Mouse (Mus musculus): ENCODE results near the gene Hoxd13. TPM values are rescaled to one million over a fixed set of nuclear protein-coding genes. Genes with fewer than 3 reads are reported as not detected.

The Hoxd13 gene
- polyA plus RNA-seq, 1 experiment from 2014 or later, result not detected

GRCm38 (mm10) chr2:74672481-74673362 is 4.6 kb downstream of the Hoxd13 start:
- WGBS (ENCODE audit: insufficient replicate concordance), result 3% methylated on average over 38 of the region's 40 CpGs
- Histone ChIP-seq H3K4me3 (ENCODE audit: low read depth, low read length) (peak overlapping the region; percentile 42), H3K9ac (replicated peaks) (no peak overlapping the region), H3K9me3 (ENCODE audit: low read length) (no peaks in the 10 kb centered on the region), H3K27ac (ENCODE audit: low read depth) (no peak overlapping the region), H3K4me2 (ENCODE audit: low read depth, low read length) (peak overlapping the region; percentile 61), H3K36me3 (replicated peaks; ENCODE audit: insufficient read depth, low read length) (no peaks in the 10 kb centered on the region), H3K27me3 (ENCODE audit: insufficient read depth, low read length) (peaks cover 100% of the 10 kb centered on the region), H3K4me1 (ENCODE audit: insufficient read depth) (peaks cover 7% of the 10 kb centered on the region)
- peak; percentile 72 for DNase-seq
- ATAC-seq, result peak; percentile 58; the same call in 1 of the 2 replicates
- TF ChIP-seq CTCF (IDR thresholded peaks at IDR 0.05; ENCODE audit: low read depth), result peak; percentile 75
- TF ChIP-seq EP300 (IDR thresholded peaks at IDR 0.05; ENCODE audit: low read depth), result no peak

DNA sequence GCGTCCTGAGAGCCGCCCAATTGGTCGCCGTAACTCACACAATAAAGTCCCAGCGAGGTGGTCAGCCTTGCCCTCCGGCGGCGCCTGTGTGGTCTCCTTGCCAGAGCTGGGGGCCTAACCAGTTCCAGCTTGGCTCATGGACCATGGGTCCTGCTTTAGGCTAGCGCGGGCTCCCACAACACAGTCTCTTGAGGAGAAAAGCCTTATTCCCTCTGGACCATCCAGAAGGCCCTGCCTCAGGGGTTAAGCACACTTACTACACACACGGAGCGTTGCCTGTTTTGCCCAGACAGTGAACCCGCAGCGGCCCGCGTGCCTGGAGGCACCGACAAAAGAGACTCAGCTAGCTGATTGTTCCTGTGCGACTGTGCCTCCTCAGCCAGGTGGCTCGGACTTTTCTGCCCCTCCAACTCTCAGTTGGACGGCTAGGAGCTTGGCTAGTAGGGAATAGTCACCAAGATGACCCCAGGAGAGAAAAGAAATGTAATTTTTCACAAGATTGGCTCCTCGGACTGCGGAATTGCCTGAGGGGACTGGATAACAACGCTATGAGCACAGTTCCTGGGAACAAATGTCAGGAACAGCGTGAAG is 5.8 kb downstream of the Hoxd13 start:
- Histone ChIP-seq H3K4me1 (ENCODE audit: insufficient read depth) (no peaks in the 10 kb centered on the region), H3K9ac (replicated peaks) (no peak overlapping the region), H3K4me3 (ENCODE audit: low read depth, low read length) (no peak overlapping the region), H3K27me3 (ENCODE audit: insufficient read depth, low read length) (peaks cover 100% of the 10 kb centered on the region), H3K36me3 (replicated peaks; ENCODE audit: insufficient read depth, low read length) (no peaks in the 10 kb centered on the region), H3K27ac (ENCODE audit: low read depth) (no peak overlapping the region), H3K4me2 (ENCODE audit: low read depth, low read length) (no peak overlapping the region), H3K9me3 (ENCODE audit: low read length) (no peaks in the 10 kb centered on the region)
- TF ChIP-seq EP300 (IDR thresholded peaks at IDR 0.05; ENCODE audit: low read depth), result no peak
- TF ChIP-seq CTCF (IDR thresholded peaks at IDR 0.05; ENCODE audit: low read depth), result no peak
- DNase-seq (no peak), ATAC-seq (no peak)
- 3% methylated on average over 24 of the region's 24 CpGs for WGBS (ENCODE audit: insufficient replicate concordance)

DNA sequence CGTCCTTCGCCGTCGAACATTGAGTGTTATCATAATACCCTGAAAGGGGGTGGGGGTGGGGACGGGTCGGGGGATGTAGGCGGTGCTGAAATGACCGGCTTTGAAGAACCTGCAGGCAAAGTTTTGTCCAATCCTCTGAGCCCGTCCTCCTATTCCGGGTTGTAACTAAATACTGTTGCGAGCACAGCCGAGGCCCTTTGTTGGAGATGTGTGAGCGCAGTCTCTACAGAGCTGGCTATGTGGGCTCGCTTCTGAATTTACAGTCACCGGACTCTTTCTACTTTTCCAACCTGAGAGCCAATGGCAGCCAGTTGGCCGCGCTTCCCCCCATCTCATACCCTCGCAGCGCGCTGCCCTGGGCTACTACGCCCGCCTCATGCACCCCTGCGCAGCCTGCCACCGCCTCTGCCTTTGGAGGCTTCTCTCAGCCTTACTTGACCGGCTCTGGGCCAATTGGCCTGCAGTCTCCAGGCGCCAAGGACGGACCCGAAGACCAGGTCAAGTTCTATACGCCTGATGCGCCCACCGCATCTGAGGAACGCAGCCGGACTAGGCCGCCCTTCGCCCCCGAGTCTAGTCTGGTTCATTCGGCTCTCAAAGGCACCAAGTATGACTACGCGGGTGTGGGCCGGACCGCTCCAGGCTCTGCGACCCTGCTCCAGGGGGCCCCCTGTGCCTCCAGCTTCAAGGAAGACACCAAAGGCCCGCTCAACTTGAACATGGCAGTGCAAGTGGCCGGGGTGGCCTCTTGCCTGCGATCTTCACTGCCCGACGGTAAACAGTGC is 7.0 kb downstream of the Hoxd13 start, which contains the start of gene Hoxd12:
Gene Hoxd12 (plus strand): TSS at position 133 of the 785 bp plus-strand sequence.
- DNase-seq, result no peak
- Histone ChIP-seq H3K4me2 (ENCODE audit: low read depth, low read length) (no peak within 1 kb of the TSS), H3K4me3 (ENCODE audit: low read depth, low read length) (no peak within 1 kb of the TSS)

GRCm38 (mm10) chr2:74675666-74676282 is 7.7 kb downstream of the Hoxd13 start:
- WGBS (ENCODE audit: insufficient replicate concordance), result 9% methylated on average over 24 of the region's 24 CpGs
- Histone ChIP-seq H3K9me3 (ENCODE audit: low read length) (no peaks in the 10 kb centered on the region), H3K4me3 (ENCODE audit: low read depth, low read length) (no peak overlapping the region), H3K27me3 (ENCODE audit: insufficient read depth, low read length) (peaks cover 100% of the 10 kb centered on the region), H3K36me3 (replicated peaks; ENCODE audit: insufficient read depth, low read length) (no peaks in the 10 kb centered on the region), H3K4me2 (ENCODE audit: low read depth, low read length) (no peak overlapping the region), H3K27ac (ENCODE audit: low read depth) (no peak overlapping the region), H3K9ac (replicated peaks) (no peak overlapping the region), H3K4me1 (ENCODE audit: insufficient read depth) (no peaks in the 10 kb centered on the region)
- DNase-seq (no peak), ATAC-seq (no peak)
- TF ChIP-seq EP300 (IDR thresholded peaks at IDR 0.05; ENCODE audit: low read depth) (no peak), CTCF (IDR thresholded peaks at IDR 0.05; ENCODE audit: low read depth) (no peak)

More for the DNA sequence above, 7.0 kb downstream of the Hoxd13 start, which contains the start of gene Hoxd12:
- Histone ChIP-seq H3K9me3 (ENCODE audit: low read length) (no peaks in the 10 kb centered on the region), H3K36me3 (replicated peaks; ENCODE audit: insufficient read depth, low read length) (no peaks in the 10 kb centered on the region), H3K9ac (replicated peaks) (no peak within 1 kb of the TSS), H3K27ac (ENCODE audit: low read depth) (no peak within 1 kb of the TSS), H3K4me1 (ENCODE audit: insufficient read depth) (no peaks in the 10 kb centered on the region), H3K27me3 (ENCODE audit: insufficient read depth, low read length) (peaks cover 100% of the 10 kb centered on the region)
- TF ChIP-seq CTCF (IDR thresholded peaks at IDR 0.05; ENCODE audit: low read depth) (no peak), EP300 (IDR thresholded peaks at IDR 0.05; ENCODE audit: low read depth) (no peak)
- 3% methylated on average over 47 of the region's 47 CpGs for WGBS (ENCODE audit: insufficient replicate concordance)
- no peak for ATAC-seq

GRCm38 (mm10) chr2:74676376-74677052 is 8.4 kb downstream of the Hoxd13 start:
- no peak for ATAC-seq
- WGBS (ENCODE audit: insufficient replicate concordance), result 6% methylated on average over 9 of the region's 9 CpGs
- no peak overlapping the region for H3K4me2 ChIP-seq (ENCODE audit: low read depth, low read length)
- H3K27me3 ChIP-seq (ENCODE audit: insufficient read depth, low read length), result peaks cover 100% of the 10 kb centered on the region
- no peak overlapping the region for H3K4me3 ChIP-seq (ENCODE audit: low read depth, low read length)
- TF ChIP-seq CTCF (IDR thresholded peaks at IDR 0.05; ENCODE audit: low read depth) (no peak), EP300 (IDR thresholded peaks at IDR 0.05; ENCODE audit: low read depth) (no peak)
- no peaks in the 10 kb centered on the region for H3K4me1 ChIP-seq (ENCODE audit: insufficient read depth)
- no peaks in the 10 kb centered on the region for H3K36me3 ChIP-seq (replicated peaks; ENCODE audit: insufficient read depth, low read length)
- no peak overlapping the region for H3K9ac ChIP-seq (replicated peaks)
- H3K9me3 ChIP-seq (ENCODE audit: low read length), result no peaks in the 10 kb centered on the region
- H3K27ac ChIP-seq (ENCODE audit: low read depth), result no peak overlapping the region
- DNase-seq, result no peak

Data from liver, postnatal 0 days (tissue).